Mouse (Mus musculus): ENCODE data around the gene Rdh8.

GRCm38 (mm10) chr9:20842211-20842610, 23.9 kb downstream of the Rdh8 start:
- TF ChIP-seq CTCF (IDR thresholded peaks at IDR 0.05; ENCODE audit: low read depth) (no peak), EP300 (optimal IDR thresholded peaks at IDR 0.05) (no peak)

All from stomach, postnatal 0 days (tissue).